Mouse (Mus musculus) MEL (cell line): Measurements from ENCODE around the gene Tfb1m. TPM values are rescaled to one million over a fixed set of nuclear protein-coding genes. Genes with fewer than 3 reads are reported as not detected.

ENCODE experiments used
- DNase-seq: peaks from one replicate; pipeline ENCODE4 v3.0.0; 2011; ENCODE audit warnings: low read depth, low spot score
- H3K27ac ChIP-seq: 2 replicates; pipeline ENCODE4 v1.5.1; 2012; ENCODE audit warnings: low read depth, mild to moderate bottlenecking, control low read depth, low read length, moderate library complexity; ENCODE audit not compliant: control insufficient read depth
- H3K27me3 ChIP-seq, 2 experiments: fragments of 150-350 bp in 1 of 2; sonication (generic) in 1 of 2; 2 replicates each; pipeline ENCODE4 v1.6.1; 2012; ENCODE audit warnings: low read length in 2 of 2, mild to moderate bottlenecking in 2 of 2, improper control_type of control experiment in 1 of 2, moderate library complexity in 1 of 2; ENCODE audit not compliant: insufficient read depth in 2 of 2, control insufficient read depth in 1 of 2
- H3K36me3 ChIP-seq, 2 experiments: 2 replicates each; pipeline ENCODE4 v1.6.1; 2012 to 2014; ENCODE audit warnings: low read length in 2 of 2, improper control_type of control experiment in 1 of 2, inconsistent platforms in 1 of 2, mild to moderate bottlenecking in 1 of 2; ENCODE audit not compliant: insufficient read depth in 2 of 2, control insufficient read depth in 1 of 2
- H3K4me1 ChIP-seq, 2 experiments: fragments of 150-350 bp in 1 of 2; sonication (generic) in 1 of 2; 2 replicates each; pipeline ENCODE4 v1.6.1; 2012; ENCODE audit warnings: low read length in 2 of 2, improper control_type of control experiment in 1 of 2, mild to moderate bottlenecking in 1 of 2; ENCODE audit not compliant: insufficient read depth in 2 of 2, control insufficient read depth in 1 of 2
- H3K4me3 ChIP-seq, 2 experiments: fragments of 150-350 bp in 1 of 2; sonication (generic) in 1 of 2; 2 replicates each; pipeline ENCODE4 v1.5.1; 2012; ENCODE audit warnings: low read depth in 2 of 2, low read length in 2 of 2, mild to moderate bottlenecking in 2 of 2, moderate library complexity in 2 of 2, control low read depth in 1 of 2, improper control_type of control experiment in 1 of 2; ENCODE audit not compliant: control insufficient read depth in 1 of 2, insufficient read depth in 1 of 2
- H3K79me2 ChIP-seq: 2 replicates; pipeline ENCODE4 v1.6.1; 2012; ENCODE audit warnings: mild to moderate bottlenecking, low read length, moderate library complexity; ENCODE audit not compliant: control insufficient read depth, poor library complexity, insufficient read depth
- H3K9ac ChIP-seq: 2 replicates; pipeline ENCODE4 v1.6.1; 2012; ENCODE audit warnings: low read depth, mild to moderate bottlenecking, control low read depth, low read length, moderate library complexity; ENCODE audit not compliant: control insufficient read depth, poor library complexity, severe bottlenecking
- H3K9me3 ChIP-seq: fragments of 150-350 bp; sonication (generic); replicated peaks from 2 replicates; pipeline ENCODE4 v1.6.1; 2012; ENCODE audit warnings: mild to moderate bottlenecking, low read length, improper control_type of control experiment, moderate library complexity; ENCODE audit not compliant: insufficient read depth
- BHLHE40 ChIP-seq: IDR thresholded peaks from 2 replicates; pipeline ENCODE4 v1.6.1; 2012; ENCODE audit warnings: low read depth, mild to moderate bottlenecking, inconsistent platforms, low read length, improper control_type of control experiment, borderline replicate concordance
- CTCF ChIP-seq, 3 experiments: IDR thresholded peaks in 2 of 3; conservative IDR thresholded peaks in 1 of 3; 2 replicates each; pipeline ENCODE4 v1.5.1; 2011 to 2012; ENCODE audit warnings: low read length in 3 of 3, low read depth in 2 of 3, mild to moderate bottlenecking in 2 of 3, improper control_type of control experiment in 1 of 3, inconsistent platforms in 1 of 3, mixed read lengths in 1 of 3, moderate library complexity in 1 of 3; ENCODE audit not compliant: control insufficient read depth in 1 of 3, insufficient read depth in 1 of 3, poor library complexity in 1 of 3, severe bottlenecking in 1 of 3
- E2F4 ChIP-seq: IDR thresholded peaks from 2 replicates; pipeline ENCODE4 v1.6.1; 2011; ENCODE audit warnings: low read depth, low read length, improper control_type of control experiment, borderline replicate concordance
- ELF1 ChIP-seq: IDR thresholded peaks from 2 replicates; pipeline ENCODE4 v1.6.1; 2014; ENCODE audit warnings: low read depth, mild to moderate bottlenecking, inconsistent platforms, low read length, improper control_type of control experiment, moderate library complexity
- EP300 ChIP-seq, 2 experiments: IDR thresholded peaks; 2 replicates each; pipeline ENCODE4 v1.6.1; 2011; ENCODE audit warnings: improper control_type of control experiment in 2 of 2, low read length in 2 of 2, low read depth in 1 of 2, mild to moderate bottlenecking in 1 of 2
- GATA1 ChIP-seq: IDR thresholded peaks from 2 replicates; pipeline ENCODE4 v1.6.1; 2011; ENCODE audit warnings: low read depth, low read length, improper control_type of control experiment
- HCFC1 ChIP-seq: IDR thresholded peaks from 2 replicates; pipeline ENCODE4 v1.6.1; 2012; ENCODE audit warnings: low read depth, mild to moderate bottlenecking, inconsistent platforms, low read length, improper control_type of control experiment, moderate library complexity
- JUND ChIP-seq: IDR thresholded peaks from 2 replicates; pipeline ENCODE4 v1.6.1; 2011; ENCODE audit warnings: low read depth, mild to moderate bottlenecking, improper control_type of control experiment, low read length
- KAT2A ChIP-seq: conservative IDR thresholded peaks from 2 replicates; pipeline ENCODE4 v1.6.1; 2012; ENCODE audit warnings: low read depth, low read length, improper control_type of control experiment, inconsistent platforms
- MAFK ChIP-seq: IDR thresholded peaks from 2 replicates; pipeline ENCODE4 v1.6.1; 2011; ENCODE audit warnings: low read depth, mild to moderate bottlenecking, low read length, improper control_type of control experiment, borderline replicate concordance
- MAX ChIP-seq: IDR thresholded peaks from 2 replicates; pipeline ENCODE4 v1.6.1; 2011; ENCODE audit warnings: low read length, improper control_type of control experiment
- MAZ ChIP-seq: IDR thresholded peaks from 2 replicates; pipeline ENCODE4 v1.6.1; 2012; ENCODE audit warnings: low read depth, mild to moderate bottlenecking, inconsistent platforms, low read length, improper control_type of control experiment
- MXI1 ChIP-seq: IDR thresholded peaks from 2 replicates; pipeline ENCODE4 v1.6.1; 2011; ENCODE audit warnings: mild to moderate bottlenecking, low read depth, low read length, improper control_type of control experiment
- MYB ChIP-seq: IDR thresholded peaks from 2 replicates; pipeline ENCODE4 v1.6.1; 2011; ENCODE audit warnings: mild to moderate bottlenecking, low read depth, low read length, improper control_type of control experiment
- MYC ChIP-seq: IDR thresholded peaks from 2 replicates; pipeline ENCODE4 v1.6.1; 2011; ENCODE audit warnings: low read depth, mild to moderate bottlenecking, low read length, improper control_type of control experiment, moderate library complexity
- NELFE ChIP-seq: IDR thresholded peaks from 2 replicates; pipeline ENCODE4 v1.6.1; 2011; ENCODE audit warnings: low read depth, low read length, improper control_type of control experiment
- NRF1 ChIP-seq: IDR thresholded peaks from 2 replicates; pipeline ENCODE4 v1.6.1; 2014; ENCODE audit warnings: low read depth, mild to moderate bottlenecking, inconsistent platforms, low read length, improper control_type of control experiment, moderate library complexity; ENCODE audit not compliant: poor library complexity, insufficient read depth, severe bottlenecking
- POLR2A ChIP-seq, 2 experiments: IDR thresholded peaks; 2 replicates each; pipeline ENCODE4 v1.6.1; 2011 to 2012; ENCODE audit warnings: low read length in 2 of 2, mild to moderate bottlenecking in 2 of 2, control low read depth in 1 of 2, improper control_type of control experiment in 1 of 2, low read depth in 1 of 2, moderate library complexity in 1 of 2; ENCODE audit not compliant: control insufficient read depth in 1 of 2, insufficient read depth in 1 of 2, poor library complexity in 1 of 2
- POLR2AphosphoS2 ChIP-seq: IDR thresholded peaks from 2 replicates; pipeline ENCODE4 v1.6.1; 2011; ENCODE audit warnings: low read length, improper control_type of control experiment
- POLR2AphosphoS5 ChIP-seq: IDR thresholded peaks from 2 replicates; pipeline ENCODE4 v1.6.1; 2012; ENCODE audit warnings: low read depth, borderline replicate concordance, mild to moderate bottlenecking, inconsistent platforms, low read length, moderate library complexity, mixed read lengths
- RAD21 ChIP-seq: IDR thresholded peaks from 2 replicates; pipeline ENCODE4 v1.6.1; 2011; ENCODE audit warnings: mild to moderate bottlenecking, low read depth, low read length, improper control_type of control experiment
- RCOR1 ChIP-seq: IDR thresholded peaks from 2 replicates; pipeline ENCODE4 v1.6.1; 2012; ENCODE audit warnings: low read depth, mild to moderate bottlenecking, inconsistent platforms, low read length, improper control_type of control experiment
- SIN3A ChIP-seq: IDR thresholded peaks from 2 replicates; pipeline ENCODE4 v1.6.1; 2012; ENCODE audit warnings: low read length, improper control_type of control experiment, inconsistent platforms
- TBP ChIP-seq: IDR thresholded peaks from 2 replicates; pipeline ENCODE4 v1.8.0; 2011; ENCODE audit warnings: low read depth, low read length, improper control_type of control experiment
- TCF12 ChIP-seq: IDR thresholded peaks from 2 replicates; pipeline ENCODE4 v1.6.1; 2014; ENCODE audit warnings: low read depth, mild to moderate bottlenecking, inconsistent platforms, low read length, improper control_type of control experiment, moderate library complexity
- UBTF ChIP-seq: IDR thresholded peaks from 2 replicates; pipeline ENCODE4 v1.6.1; 2012; ENCODE audit warnings: low read depth, mild to moderate bottlenecking, inconsistent platforms, low read length, improper control_type of control experiment, moderate library complexity, borderline replicate concordance; ENCODE audit not compliant: insufficient read depth
- USF1 ChIP-seq: IDR thresholded peaks from 2 replicates; pipeline ENCODE4 v1.6.1; 2014; ENCODE audit warnings: low read depth, mild to moderate bottlenecking, inconsistent platforms, low read length, improper control_type of control experiment, moderate library complexity
- USF2 ChIP-seq, 2 experiments: IDR thresholded peaks; 2 replicates each; pipeline ENCODE4 v1.6.1; 2011 to 2012; ENCODE audit warnings: improper control_type of control experiment in 2 of 2, low read length in 2 of 2, borderline replicate concordance in 1 of 2, inconsistent platforms in 1 of 2, low read depth in 1 of 2, mild to moderate bottlenecking in 1 of 2; ENCODE audit not compliant: insufficient read depth in 1 of 2
- ZC3H11A ChIP-seq: IDR thresholded peaks from 2 replicates; pipeline ENCODE4 v1.6.1; 2012; ENCODE audit warnings: low read depth, mild to moderate bottlenecking, inconsistent platforms, low read length, improper control_type of control experiment
- ZNF384 ChIP-seq: IDR thresholded peaks from 2 replicates; pipeline ENCODE4 v1.6.1; 2012; ENCODE audit warnings: low read depth, mild to moderate bottlenecking, inconsistent platforms, low read length, improper control_type of control experiment
- polyA plus RNA-seq, 2 experiments: library from polyadenylated mRNA; stranded (reverse) in 1 of 2; unstranded in 1 of 2; fragments of >175 nt in 1 of 2; fragments of >200 nt in 1 of 2; gene quantifications; 2 replicates each; pipeline versions ENCODE4 v1.2.1 to v1.2.4; 2012; ENCODE audit warnings: low replicate concordance in 2 of 2, low read depth in 1 of 2; ENCODE audit not compliant: insufficient read length in 2 of 2, insufficient read depth in 1 of 2, missing spikeins in 1 of 2
- total RNA-seq: library from RNA; depleted of rRNA; stranded (reverse); fragments of 300-350 nt; gene quantifications from 2 replicates; pipeline ENCODE4 v1.2.3, GENCODE M21; 2012; rRNA removed

Gene Tfb1m
- total RNA-seq, result 9.2 and 9.7 TPM in 2 replicates
- 10 to 100 TPM in 1 of 2 experiments, not detected in 1; 13.6 TPM for polyA plus RNA-seq

DNA sequence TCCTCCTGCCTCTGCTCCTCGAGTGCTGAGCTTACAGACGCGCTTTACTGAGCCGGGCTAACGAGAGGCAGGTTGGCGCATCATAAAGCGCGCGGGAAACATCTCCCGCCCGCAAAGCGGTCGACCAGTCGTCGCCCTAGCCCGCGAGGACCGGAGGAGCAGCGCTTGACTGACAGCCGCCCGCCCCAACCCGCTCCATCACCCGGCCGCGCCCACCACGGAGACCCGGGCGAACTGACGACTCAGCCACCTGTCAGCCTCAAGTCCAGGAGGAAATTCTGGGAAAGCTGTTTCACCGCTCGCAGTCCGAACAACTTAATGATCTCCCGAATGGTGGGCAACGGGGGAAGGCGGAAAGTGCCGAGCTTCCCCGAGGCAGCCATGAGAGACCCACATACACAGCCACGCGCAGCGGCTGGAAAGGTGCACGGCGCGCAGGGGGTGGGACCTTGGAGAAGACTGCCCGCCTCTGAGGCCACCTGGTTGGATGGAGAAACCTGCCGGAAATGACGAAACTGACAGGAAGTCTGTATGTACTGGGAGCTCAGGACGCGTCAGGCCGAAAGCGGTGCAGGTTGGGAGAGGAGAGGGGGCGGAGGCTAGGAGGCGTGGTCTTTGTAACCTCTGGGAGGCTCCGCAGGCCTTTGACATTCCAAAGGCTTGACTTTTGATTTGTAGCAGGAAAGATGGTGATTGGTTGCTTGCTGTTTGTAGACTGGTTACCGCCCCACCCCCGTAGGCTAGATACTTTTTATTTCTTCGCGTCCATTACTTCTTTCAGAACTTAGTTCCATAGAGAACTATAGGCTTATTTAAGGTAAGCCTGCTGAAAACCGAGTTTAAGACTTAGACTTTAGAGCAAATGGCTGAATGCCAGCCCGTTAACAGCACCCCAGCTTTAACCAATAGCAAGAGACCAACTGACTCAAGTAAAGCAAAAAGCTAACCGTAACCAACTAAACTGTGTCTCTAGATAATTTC is at the start of gene Tfb1m:
Gene Tfb1m, minus strand, starts transcription at position 451 of the 981 bp plus-strand sequence.
- peak within 1 kb of the TSS; percentile 75 to 84 for H3K4me3 ChIP-seq
- TF ChIP-seq BHLHE40 (no peak), ZC3H11A (no peak), MAX (peak; percentile 70), POLR2A (IDR thresholded peaks at IDR 0.05; ENCODE audit: control insufficient read depth in 1 of 2, insufficient read depth in 1 of 2, low read depth in 1 of 2, low read length in 2 of 2, poor library complexity in 1 of 2) (peak; percentile 82; a peak in 3 of 4 replicates), ZNF384 (no peak), MYC (peak; percentile 84), MAFK (no peak), MXI1 (peak; percentile 87; the same call in 1 of the 2 replicates), JUND (peak; percentile 35; the same call in 1 of the 2 replicates), E2F4 (peak; percentile 90; the same call in 1 of the 2 replicates), MYB (peak; percentile 67; the same call in 1 of the 2 replicates), SIN3A (no peak; the same call in none of the 2 replicates), RCOR1 (0 out of 2 replicates have a peak, but pooled peaks have one; percentile 18), POLR2AphosphoS2 (peak; percentile 67), HCFC1 (peak; percentile 84), NELFE (peak; percentile 86), NRF1 (peak; percentile 46; the same call in 1 of the 2 replicates), POLR2AphosphoS5 (no peak), UBTF (no peak), USF2 (IDR thresholded peaks at IDR 0.05; ENCODE audit: borderline replicate concordance in 1 of 2, insufficient read depth in 1 of 2, low read depth in 1 of 2, low read length in 2 of 2) (no peak), EP300 (IDR thresholded peaks at IDR 0.05; ENCODE audit: low read depth in 1 of 2, low read length in 2 of 2) (peak in 1 of 2 experiments; percentile 22; a peak in 1 of 4 replicates), MAZ (peak; percentile 14; the same call in 1 of the 2 replicates), ELF1 (peak; percentile 69), USF1 (no peak), CTCF (IDR thresholded peaks at IDR 0.05 in 2 of 3, conservative IDR thresholded peaks at IDR 0.05 in 1 of 3; ENCODE audit: control insufficient read depth in 1 of 3, insufficient read depth in 1 of 3, low read depth in 2 of 3, low read length in 3 of 3, poor library complexity in 1 of 3, severe bottlenecking in 1 of 3) (no peak), KAT2A (peak; percentile 10; the same call in 1 of the 2 replicates), GATA1 (no peak), TCF12 (peak; percentile 18; the same call in 1 of the 2 replicates), RAD21 (no peak), TBP (peak; percentile 65)
- peaks cover 2% of the 10 kb centered on the region; the same call in 1 of the 2 replicates for H3K79me2 ChIP-seq
- no peaks in the 10 kb centered on the region for H3K9me3 ChIP-seq
- DNase-seq, result peak; percentile 99
- peak within 1 kb of the TSS; percentile 89 for H3K9ac ChIP-seq
- H3K4me1 ChIP-seq, result peaks cover 2 to 12% of the 10 kb centered on the region in 2 experiments; a peak in 3 of 4 replicates
- peaks cover 0 to 16% of the 10 kb centered on the region in 2 experiments; a peak in 2 of 4 replicates for H3K36me3 ChIP-seq
- no peaks in the 10 kb centered on the region for H3K27me3 ChIP-seq
- H3K27ac ChIP-seq, result peak within 1 kb of the TSS; percentile 92
